Mouse (Mus musculus) bone marrow, adult 2 months (tissue): ENCODE results near the gene Ehmt1.

ENCODE experiments used
- CTCF ChIP-seq: fragments of 200-500 bp; IDR thresholded peaks from 2 replicates; pipeline ENCODE4 v1.5.1; 2011; ENCODE audit warnings: low read length, control low read depth; ENCODE audit not compliant: control insufficient read depth, insufficient read depth
- POLR2A ChIP-seq: fragments of 200-500 bp; IDR thresholded peaks from 2 replicates; pipeline ENCODE4 v1.6.1; 2011; ENCODE audit warnings: low read depth, mild to moderate bottlenecking, control low read depth, low read length, borderline replicate concordance; ENCODE audit not compliant: control insufficient read depth

- no peak for TF ChIP-seq CTCF
- TF ChIP-seq POLR2A, result no peak
Observed at GRCm38 (mm10) chr2:24902999-24903398, 16.4 kb downstream of the Ehmt1 start.
